Mouse (Mus musculus): ENCODE measurements around the gene Zgpat.

DNA sequence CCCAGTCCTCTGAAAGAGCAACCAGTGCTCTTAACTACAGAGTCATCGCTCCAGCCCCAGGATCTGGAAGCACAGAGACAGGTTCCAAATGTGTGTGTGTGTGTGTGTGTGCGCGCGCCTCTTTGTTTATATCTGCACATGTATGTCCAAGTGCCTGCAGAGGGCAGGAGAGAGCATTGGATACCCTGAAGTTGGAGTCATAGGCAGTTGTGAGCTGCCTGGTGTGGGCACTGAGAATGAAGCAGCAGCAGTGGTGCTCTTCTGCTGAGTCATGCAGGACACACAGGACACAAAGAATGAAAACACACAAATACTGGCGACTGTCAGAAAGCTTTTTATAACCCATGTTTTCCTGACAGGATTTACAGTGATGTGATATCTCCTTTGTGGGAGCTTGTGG is 5.3 kb downstream of the Zgpat start:
- TF ChIP-seq POLR2A (IDR thresholded peaks at IDR 0.05; ENCODE audit: low read depth, low read length) (no peak), MAX (IDR thresholded peaks at IDR 0.05; ENCODE audit: low read length) (no peak), CTCF (conservative IDR thresholded peaks at IDR 0.05 in 1 of 2, IDR thresholded peaks at IDR 0.05 in 1 of 2; ENCODE audit: low read depth in 2 of 2, low read length in 2 of 2) (peak in 1 of 2 experiments; percentile 16; a peak in 2 of 4 replicates), MEF2A (IDR thresholded peaks at IDR 0.05; ENCODE audit: borderline replicate concordance, low read depth, low read length) (no peak), E2F4 (IDR thresholded peaks at IDR 0.05; ENCODE audit: insufficient replicate concordance, low read depth, low read length) (no peak), UBTF (IDR thresholded peaks at IDR 0.05; ENCODE audit: low read depth, low read length) (no peak), USF1 (IDR thresholded peaks at IDR 0.05; ENCODE audit: low read depth, low read length) (no peak), USF2 (conservative IDR thresholded peaks at IDR 0.05; ENCODE audit: low read depth, low read length) (no peak)

All from CH12.LX (cell line).